Mouse (Mus musculus): ENCODE measurements around the gene Dmkn.
"Not testable (repeated sequence)": the region's sequence is repeated elsewhere in the genome, so short reads cannot be mapped to it uniquely, and the experiment has no call there.

Gene Dmkn

GRCm38 (mm10) chr7:30812291-30812807, 48.8 kb downstream of the Dmkn start:
- no peak for DNase-seq (ENCODE audit: low spot score)

- no peak for DNase-seq (ENCODE audit: low spot score)
Observed at GRCm38 (mm10) chr7:30820131-30820530, 56.6 kb downstream of the Dmkn start.

- DNase-seq (ENCODE audit: low spot score): no peak
Observed at GRCm38 (mm10) chr7:30820854-30821445, 57.4 kb downstream of the Dmkn start.

GRCm38 (mm10) chr7:30821532-30821931, 58.0 kb downstream of the Dmkn start:
- DNase-seq (ENCODE audit: low spot score): no peak

- no peak for DNase-seq (ENCODE audit: low spot score)
Observed at GRCm38 (mm10) chr7:30823675-30824074, 60.1 kb downstream of the Dmkn start, which contains the start of gene Ffar2. Ffar2 (minus strand) TSS chr7:30823775.

GRCm38 (mm10) chr7:30824306-30824705, 60.8 kb downstream of the Dmkn start:
- DNase-seq (ENCODE audit: low spot score): no peak

GRCm38 (mm10) chr7:30826660-30827059, 63.1 kb downstream of the Dmkn start:
- DNase-seq (ENCODE audit: low spot score): no peak

- DNase-seq (ENCODE audit: low spot score): not testable (repeated sequence)
Observed at GRCm38 (mm10) chr7:30828871-30829270, 65.3 kb downstream of the Dmkn start.

GRCm38 (mm10) chr7:30829428-30829827, 65.9 kb downstream of the Dmkn start:
- no peak for DNase-seq (ENCODE audit: low spot score)

Data from embryo, embryonic 10.5 days (tissue).